Mouse (Mus musculus) liver, embryonic 16.5 days (tissue): ENCODE measurements at regions not wholly inside any gene's neighbourhood (a gene's known extent, or its start where the extent isn't known, plus 50 kb on each side); places are given as distances from the start of the nearest gene placed in this dataset.

ENCODE experiments used
- ATAC-seq: fragments of 200-750 bp; cut with Nextera tagmentation; 2 replicates; pipeline ENCODE4 v1.8.0; 2017; ENCODE audit warnings: low read depth, mild to moderate bottlenecking, moderate number of reproducible peaks, moderate library complexity
- H3K27ac ChIP-seq: fragments of 300-500 bp; sonication (generic); 2 replicates; pipeline ENCODE4 v1.5.1; 2014; ENCODE audit warnings: mild to moderate bottlenecking, low read length
- H3K27me3 ChIP-seq: fragments of 300-500 bp; sonication (generic); 2 replicates; pipeline ENCODE4 v1.6.1; 2014; ENCODE audit warnings: low read depth, low read length, mixed read lengths; ENCODE audit not compliant: control insufficient read depth, insufficient read depth
- H3K36me3 ChIP-seq: fragments of 300-500 bp; sonication (generic); 2 replicates; pipeline ENCODE4 v1.6.1; 2014; ENCODE audit warnings: mild to moderate bottlenecking; ENCODE audit not compliant: control insufficient read depth, insufficient read depth
- H3K4me1 ChIP-seq: fragments of 300-500 bp; sonication (generic); 2 replicates; pipeline ENCODE4 v1.6.1; 2014; ENCODE audit warnings: low read depth, low read length, mixed read lengths; ENCODE audit not compliant: control insufficient read depth
- H3K4me2 ChIP-seq: fragments of 300-500 bp; sonication (generic); 2 replicates; pipeline ENCODE4 v1.6.1; 2014; ENCODE audit warnings: low read depth, low read length, mixed read lengths
- H3K4me3 ChIP-seq: fragments of 300-500 bp; sonication (generic); 2 replicates; pipeline ENCODE4 v1.5.1; 2014; ENCODE audit warnings: low read depth, mild to moderate bottlenecking, low read length
- H3K9ac ChIP-seq: fragments of 300-500 bp; sonication (generic); 2 replicates; pipeline ENCODE4 v1.6.1; 2014; ENCODE audit warnings: low read depth, low read length
- H3K9me3 ChIP-seq: fragments of 300-500 bp; sonication (generic); replicated peaks from 2 replicates; pipeline ENCODE4 v1.6.1; 2016; ENCODE audit warnings: low read length; ENCODE audit not compliant: control insufficient read depth
- WGBS: fragments of 180-500 bp; shearing (Covaris S2); extraction: QIAGEN DNeasy Blood & Tissue Kit; methylation state at CpG from one replicate; pipeline ENCODE4 v1.1.7; 2014; ENCODE audit not compliant: insufficient replicate concordance; 5-methylcytosine and 5-hydroxymethylcytosine counted together

DNA sequence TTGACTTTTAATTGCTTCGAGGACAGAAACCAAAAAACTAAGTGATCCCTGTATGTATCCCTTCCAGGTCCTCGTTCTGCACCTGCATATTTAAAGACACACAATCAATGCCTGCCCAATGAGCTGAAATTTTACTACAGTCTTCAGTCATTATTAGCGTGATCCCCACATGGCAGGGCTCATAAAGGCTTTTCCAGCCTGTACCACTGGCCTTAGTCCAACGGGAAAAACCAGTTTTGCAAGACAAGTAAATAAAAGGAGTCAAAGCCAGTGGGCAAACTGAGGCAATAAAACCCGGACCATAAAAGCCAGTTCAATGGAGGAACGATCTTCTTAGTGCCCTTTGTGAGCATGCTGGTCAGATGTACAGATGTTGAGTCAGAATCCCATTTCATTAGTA, 145.8 kb upstream of the Plcz1 start:
- Histone ChIP-seq H3K9me3 (no peaks in the 10 kb centered on the region), H3K4me3 (no peak overlapping the region), H3K27me3 (no peaks in the 10 kb centered on the region), H3K4me1 (no peaks in the 10 kb centered on the region), H3K9ac (no peak overlapping the region), H3K36me3 (no peaks in the 10 kb centered on the region), H3K4me2 (no peak overlapping the region), H3K27ac (no peak overlapping the region)
- no peak for ATAC-seq
- WGBS: 49% methylated on average over 6 of the region's 6 CpGs

DNA sequence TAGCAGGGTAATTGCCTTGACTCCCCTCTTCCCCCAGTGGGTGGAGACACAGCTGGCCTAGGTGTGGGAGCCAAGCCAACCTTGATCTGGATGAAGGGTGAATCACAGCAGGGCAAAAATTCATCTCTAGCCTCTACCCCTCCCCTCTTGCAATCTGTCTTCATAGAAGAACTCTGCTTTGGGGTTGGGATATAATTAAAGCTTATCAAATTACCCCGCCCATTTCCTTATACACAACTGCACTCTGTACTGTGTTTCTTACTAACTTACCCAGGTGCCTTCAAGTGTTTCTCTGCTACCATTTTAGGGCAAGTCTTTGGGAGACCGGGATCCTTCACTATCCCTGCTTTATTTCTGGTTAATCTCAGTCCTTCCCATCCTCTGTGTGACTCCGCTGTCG, 138.7 kb upstream of the Plcz1 start:
- Histone ChIP-seq H3K27me3 (no peaks in the 10 kb centered on the region), H3K4me3 (no peak overlapping the region), H3K4me1 (no peaks in the 10 kb centered on the region), H3K9me3 (no peaks in the 10 kb centered on the region; the same call in 1 of the 2 replicates), H3K9ac (no peak overlapping the region), H3K36me3 (no peaks in the 10 kb centered on the region), H3K4me2 (no peak overlapping the region), H3K27ac (no peak overlapping the region)
- ATAC-seq: no peak
- 70% methylated on average over 4 of the region's 4 CpGs for WGBS

DNA sequence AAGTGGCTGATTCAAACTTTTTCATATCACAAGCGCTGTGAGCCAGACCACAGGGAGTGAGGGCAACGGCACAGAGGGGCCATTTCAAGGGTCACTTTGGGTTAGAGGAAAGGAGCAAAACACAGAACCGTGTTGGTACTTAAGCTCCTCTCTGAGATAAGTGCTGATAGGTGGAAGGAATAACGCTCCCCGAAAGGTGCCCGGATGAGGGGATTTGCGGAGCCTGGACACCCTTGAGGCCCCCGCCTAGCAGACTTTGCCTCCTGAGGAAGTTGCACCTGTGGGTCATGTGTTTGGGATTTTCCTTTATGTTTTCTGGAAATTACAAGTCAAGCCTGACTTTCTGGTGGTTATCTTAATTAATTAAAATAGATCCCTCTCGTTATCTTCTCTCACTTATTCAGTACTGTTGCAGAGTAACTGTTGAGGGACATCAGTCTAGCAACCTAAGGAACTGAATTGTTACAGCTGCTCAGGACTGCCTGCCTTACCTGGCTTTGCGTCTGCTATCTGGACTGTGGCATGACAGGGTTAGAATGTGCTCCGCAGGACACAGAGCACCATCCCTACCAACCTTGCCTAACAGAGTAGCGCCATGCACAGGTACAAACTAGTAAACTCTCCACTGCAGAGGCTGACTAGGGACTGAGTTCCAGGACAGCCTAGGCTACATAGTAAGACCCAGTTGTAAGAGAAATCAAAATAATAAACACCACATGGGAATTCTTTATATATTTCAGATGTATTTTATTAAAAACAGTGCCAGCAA, 137.4 kb upstream of the Plcz1 start:
- no peak overlapping the region for H3K9ac ChIP-seq
- no peaks in the 10 kb centered on the region for H3K27me3 ChIP-seq
- H3K27ac ChIP-seq: no peak overlapping the region
- H3K36me3 ChIP-seq: no peaks in the 10 kb centered on the region
- no peak for ATAC-seq
- H3K4me2 ChIP-seq: no peak overlapping the region
- H3K4me3 ChIP-seq: no peak overlapping the region
- 71% methylated on average over 12 of the region's 12 CpGs for WGBS
- no peaks in the 10 kb centered on the region; the same call in 1 of the 2 replicates for H3K9me3 ChIP-seq
- H3K4me1 ChIP-seq: no peaks in the 10 kb centered on the region

DNA sequence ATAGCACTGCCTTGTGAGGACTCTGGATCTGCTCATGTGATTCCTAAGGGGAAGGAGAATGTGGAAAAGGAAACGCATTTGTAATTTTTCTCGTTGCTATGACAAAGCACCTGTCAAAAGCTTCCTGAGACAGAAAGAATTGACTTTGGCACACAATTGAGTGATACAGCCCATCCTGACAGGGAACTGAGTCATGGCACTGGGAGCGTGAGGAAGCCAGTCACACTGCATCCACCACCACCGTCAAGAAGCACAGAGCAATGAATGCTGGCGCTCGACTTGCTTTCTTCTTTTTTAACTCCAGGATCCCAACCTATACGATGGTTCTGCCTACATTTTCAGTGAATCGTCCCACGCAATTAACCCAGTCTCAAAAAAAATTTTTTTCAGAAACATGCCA, 131.5 kb upstream of the Plcz1 start:
- H3K9me3 ChIP-seq: no peaks in the 10 kb centered on the region; the same call in 1 of the 2 replicates
- no peak overlapping the region for H3K27ac ChIP-seq
- WGBS: 58% methylated on average over 9 of the region's 9 CpGs
- no peak for ATAC-seq
- H3K36me3 ChIP-seq: no peaks in the 10 kb centered on the region
- H3K4me2 ChIP-seq: no peak overlapping the region
- no peak overlapping the region for H3K4me3 ChIP-seq
- H3K27me3 ChIP-seq: no peaks in the 10 kb centered on the region
- no peaks in the 10 kb centered on the region for H3K4me1 ChIP-seq
- no peak overlapping the region for H3K9ac ChIP-seq

DNA sequence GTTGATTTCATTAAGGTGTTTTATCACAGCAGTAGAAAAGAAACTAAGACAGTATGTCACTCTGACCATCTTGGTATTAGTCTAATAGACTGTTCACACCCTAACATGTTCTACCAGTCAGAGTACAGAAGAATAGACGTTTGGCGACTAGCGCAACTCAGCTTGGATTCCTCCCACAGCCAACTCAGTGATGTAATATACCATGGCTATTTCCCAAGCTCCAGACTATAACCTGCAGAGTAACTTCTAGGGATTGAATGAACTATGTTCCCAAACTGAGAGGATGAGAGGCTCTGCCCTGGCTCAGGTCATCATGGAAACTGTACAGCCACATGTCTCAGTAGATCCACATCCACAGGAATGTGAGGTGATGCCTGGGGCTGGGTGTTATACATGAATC, 128.6 kb upstream of the Plcz1 start:
- Histone ChIP-seq H3K36me3 (no peaks in the 10 kb centered on the region), H3K4me1 (no peaks in the 10 kb centered on the region), H3K27me3 (no peaks in the 10 kb centered on the region), H3K4me3 (no peak overlapping the region), H3K9ac (no peak overlapping the region), H3K4me2 (no peak overlapping the region), H3K9me3 (no peaks in the 10 kb centered on the region), H3K27ac (no peak overlapping the region)
- no peak for ATAC-seq
- WGBS: 77% methylated on average over 3 of the region's 3 CpGs

DNA sequence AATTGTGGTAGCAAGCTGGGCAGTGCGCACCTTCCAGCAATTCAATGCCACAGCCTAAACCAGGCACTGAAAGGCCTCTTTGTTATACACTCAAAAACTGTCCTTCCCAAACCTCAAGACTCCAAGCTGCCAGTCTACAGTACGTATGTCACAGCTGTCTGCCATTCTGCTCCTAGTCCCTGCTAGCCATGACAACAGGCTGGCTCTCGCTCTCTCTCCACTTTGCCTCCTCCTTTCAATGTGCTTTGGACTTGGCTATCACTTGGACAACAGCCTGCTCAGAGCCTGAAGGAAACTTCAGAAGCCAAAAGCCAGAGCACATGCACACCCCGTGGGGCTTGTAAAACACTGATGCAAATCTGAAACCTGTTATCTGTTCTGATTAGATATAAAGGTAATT, 125.9 kb upstream of the Plcz1 start:
- WGBS: 69% methylated on average over 4 of the region's 4 CpGs
- Histone ChIP-seq H3K9me3 (no peaks in the 10 kb centered on the region), H3K27ac (no peak overlapping the region), H3K4me1 (no peaks in the 10 kb centered on the region), H3K36me3 (no peaks in the 10 kb centered on the region), H3K27me3 (no peaks in the 10 kb centered on the region), H3K9ac (no peak overlapping the region), H3K4me2 (no peak overlapping the region), H3K4me3 (no peak overlapping the region)
- no peak for ATAC-seq

DNA sequence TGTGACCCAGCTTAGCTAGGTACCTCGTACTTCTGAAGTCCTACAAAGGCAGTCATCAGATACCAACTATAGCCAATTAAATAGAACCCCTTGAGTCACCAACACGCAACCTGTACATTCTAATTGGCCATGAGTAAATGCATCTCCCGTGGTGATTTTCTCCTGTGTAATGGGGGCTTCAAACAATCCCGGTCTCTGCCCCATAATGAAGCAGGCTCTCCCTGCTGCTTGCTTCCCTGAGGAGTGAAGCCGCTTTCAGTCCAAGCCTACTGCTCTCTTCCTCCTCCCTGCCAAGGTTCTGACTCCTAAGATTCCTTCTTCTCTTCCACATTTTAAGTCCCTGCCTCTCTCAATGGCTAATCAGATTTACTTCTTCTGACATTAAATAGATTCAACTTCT, 121.5 kb upstream of the Plcz1 start:
- Histone ChIP-seq H3K27me3 (no peaks in the 10 kb centered on the region), H3K27ac (no peak overlapping the region)

DNA sequence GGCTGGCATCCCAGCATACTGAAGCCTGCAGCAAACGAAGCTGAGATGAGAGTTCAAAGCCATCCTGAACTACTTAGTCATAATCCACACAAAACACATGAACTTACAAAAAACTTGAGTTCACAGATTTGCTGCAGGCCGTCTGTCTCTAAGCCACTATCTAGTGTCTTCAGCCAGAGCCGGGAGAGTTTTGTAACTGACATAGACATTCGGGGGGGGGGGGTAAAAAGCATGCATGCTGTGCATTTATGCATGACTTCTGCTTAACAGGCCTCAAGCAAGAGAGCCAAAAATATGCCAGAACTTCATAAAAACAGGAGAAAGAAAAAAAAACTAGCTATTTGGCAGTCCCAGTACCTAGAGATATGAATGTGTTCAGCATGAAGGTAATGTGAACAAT, 120.2 kb upstream of the Plcz1 start:
- Histone ChIP-seq H3K9me3 (no peaks in the 10 kb centered on the region), H3K27me3 (no peaks in the 10 kb centered on the region), H3K9ac (no peak overlapping the region), H3K27ac (no peak overlapping the region), H3K4me3 (no peak overlapping the region), H3K4me2 (no peak overlapping the region), H3K36me3 (no peaks in the 10 kb centered on the region), H3K4me1 (no peaks in the 10 kb centered on the region)
- 58% methylated on average over 4 of the region's 4 CpGs for WGBS
- no peak for ATAC-seq

More for the DNA sequence above, 121.5 kb upstream of the Plcz1 start:
- 66% methylated on average over 5 of the region's 5 CpGs for WGBS
- Histone ChIP-seq H3K9ac (no peak overlapping the region), H3K4me2 (no peak overlapping the region), H3K4me1 (no peaks in the 10 kb centered on the region), H3K9me3 (no peaks in the 10 kb centered on the region), H3K4me3 (no peak overlapping the region), H3K36me3 (no peaks in the 10 kb centered on the region)
- no peak for ATAC-seq

DNA sequence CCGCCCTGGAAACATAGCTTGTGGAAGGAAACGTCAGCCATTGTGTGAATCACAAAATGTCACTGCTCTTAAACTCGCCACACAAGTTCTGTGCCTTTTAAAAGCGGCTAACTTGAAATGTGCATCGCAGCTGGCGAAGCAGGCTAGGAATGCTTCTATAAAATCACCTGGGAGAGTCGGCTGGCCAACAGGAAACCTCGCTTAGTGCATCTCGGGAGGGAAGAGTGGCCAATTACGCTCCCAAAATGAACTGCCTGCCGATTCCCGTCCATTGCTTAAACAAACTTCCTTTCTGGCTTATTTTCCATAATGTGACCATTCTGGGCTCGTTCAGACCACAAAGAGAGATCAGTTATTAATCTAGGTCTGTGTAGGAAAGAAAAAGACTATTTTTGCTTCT, 119.7 kb upstream of the Plcz1 start:
- H3K4me3 ChIP-seq: no peak overlapping the region
- no peak for ATAC-seq
- 57% methylated on average over 13 of the region's 13 CpGs for WGBS
- H3K27ac ChIP-seq: no peak overlapping the region
- H3K4me2 ChIP-seq: no peak overlapping the region
- no peak overlapping the region for H3K9ac ChIP-seq
- H3K4me1 ChIP-seq: no peaks in the 10 kb centered on the region
- no peaks in the 10 kb centered on the region for H3K36me3 ChIP-seq
- no peaks in the 10 kb centered on the region for H3K9me3 ChIP-seq
- H3K27me3 ChIP-seq: no peaks in the 10 kb centered on the region
